Mouse (Mus musculus) heart, adult 2 months (tissue): ENCODE data around the gene Pnrc2. TPM values are rescaled to one million over a fixed set of nuclear protein-coding genes. Genes with fewer than 3 reads are reported as not detected.

Source experiments
- DNase-seq, 2 experiments: peaks; one replicate each; pipeline ENCODE4 v3.0.0; 2021
- H3K27ac ChIP-seq: fragments of 200-600 bp; 2 replicates; pipeline ENCODE4 v1.8.1; 2022
- H3K27me3 ChIP-seq: fragments of 200-500 bp; 2 replicates; pipeline ENCODE4 v1.6.1; 2012; ENCODE audit warnings: mild to moderate bottlenecking, low read length, inconsistent platforms, mixed read lengths; ENCODE audit not compliant: control insufficient read depth, insufficient read depth
- H3K36me3 ChIP-seq: fragments of 200-500 bp; 2 replicates; pipeline ENCODE4 v1.6.1; 2012; ENCODE audit warnings: low read length, inconsistent platforms; ENCODE audit not compliant: control insufficient read depth, insufficient read depth
- H3K4me1 ChIP-seq: fragments of 200-500 bp; 2 replicates; pipeline ENCODE4 v1.6.1; 2011; ENCODE audit warnings: low read length; ENCODE audit not compliant: control insufficient read depth, insufficient read depth
- H3K4me3 ChIP-seq: fragments of 200-600 bp; 2 replicates; pipeline ENCODE4 v1.8.1; 2022
- H3K79me2 ChIP-seq: fragments of 200-500 bp; replicated peaks from 2 replicates; pipeline ENCODE4 v1.6.1; 2012; ENCODE audit warnings: mild to moderate bottlenecking, inconsistent platforms, low read length, moderate library complexity, mixed read lengths; ENCODE audit not compliant: control insufficient read depth, insufficient read depth
- H3K9ac ChIP-seq: fragments of 200-500 bp; 2 replicates; pipeline ENCODE4 v1.6.1; 2012; ENCODE audit warnings: low read depth, mild to moderate bottlenecking, control low read depth, inconsistent platforms, low read length, mixed read lengths
- CTCF ChIP-seq: fragments of 200-600 bp; IDR thresholded peaks from 2 replicates; pipeline ENCODE4 v1.8.1; 2022; ENCODE audit warnings: antibody characterized with exemption, mild to moderate bottlenecking, moderate library complexity
- EP300 ChIP-seq: fragments of 200-500 bp; IDR thresholded peaks from 2 replicates; pipeline ENCODE4 v1.6.1; 2011; ENCODE audit warnings: low read depth, low read length, control low read depth; ENCODE audit not compliant: insufficient read depth
- POLR2A ChIP-seq: fragments of 200-500 bp; IDR thresholded peaks from 2 replicates; pipeline ENCODE4 v1.6.1; 2011; ENCODE audit warnings: mild to moderate bottlenecking, low read depth, low read length, control low read depth; ENCODE audit not compliant: insufficient read depth
- WGBS: fragments of 180-500 bp; shearing (Covaris S2); methylation state at CpG from one replicate; pipeline ENCODE4 v1.1.7; 2018; 5-methylcytosine and 5-hydroxymethylcytosine counted together
- intact Hi-C: fragments of 180-260 bp; cut with DNase I; formaldehyde crosslinking; loops from one replicate; pipeline ENCODE4 v1.15.1; 2025
- polyA plus RNA-seq: library from polyadenylated mRNA; depleted of rRNA; stranded (reverse); fragments of >200 nt; gene quantifications from 2 replicates; pipeline ENCODE4 v1.2.3, GENCODE M21; 2012
- total RNA-seq, 2 experiments: library from RNA; stranded (reverse); gene quantifications; 2 replicates each; pipeline ENCODE4 v1.2.3; 2021

Gene Pnrc2
- total and polyA plus RNA-seq, 3 experiments: 14.9 to 81.2 (median 58.8) TPM

- H3K27me3 ChIP-seq: no peaks in the 10 kb centered on the region
- H3K4me3 ChIP-seq: no peak overlapping the region
- H3K4me1 ChIP-seq: peaks cover 3% of the 10 kb centered on the region
- DNase-seq: no peak
- intact Hi-C loops: no loop called here
- H3K9ac ChIP-seq: no peak overlapping the region
- TF ChIP-seq POLR2A (no peak), CTCF (no peak)
- WGBS: 67% methylated on average over 3 of the region's 3 CpGs
- no peaks in the 10 kb centered on the region; the same call in 1 of the 2 replicates for H3K36me3 ChIP-seq
- no peak overlapping the region for H3K27ac ChIP-seq
- H3K79me2 ChIP-seq: no peaks in the 10 kb centered on the region
Measured at GRCm38 (mm10) chr4:135906633-135907032, 33.0 kb upstream of the Pnrc2 start.

GRCm38 (mm10) chr4:135904810-135905209 is 31.2 kb upstream of the Pnrc2 start:
- no peaks in the 10 kb centered on the region; the same call in 1 of the 2 replicates for H3K36me3 ChIP-seq
- WGBS: 59% methylated on average over 1 of the region's 1 CpGs
- no peak for DNase-seq
- TF ChIP-seq POLR2A: no peak
- no peak for TF ChIP-seq CTCF
- no peak for TF ChIP-seq EP300
- H3K79me2 ChIP-seq: no peaks in the 10 kb centered on the region
- no peaks in the 10 kb centered on the region for H3K27me3 ChIP-seq
- no peak overlapping the region for H3K4me3 ChIP-seq
- H3K27ac ChIP-seq: no peak overlapping the region
- intact Hi-C loops: no loop called here
- H3K4me1 ChIP-seq: peaks cover 2% of the 10 kb centered on the region
- no peak overlapping the region for H3K9ac ChIP-seq

- peaks cover 4% of the 10 kb centered on the region for H3K4me1 ChIP-seq
- H3K9ac ChIP-seq: no peak overlapping the region
- intact Hi-C loops: no loop called here
- H3K79me2 ChIP-seq: no peaks in the 10 kb centered on the region
- H3K27ac ChIP-seq: no peak overlapping the region
- no peaks in the 10 kb centered on the region for H3K36me3 ChIP-seq
- no peaks in the 10 kb centered on the region for H3K27me3 ChIP-seq
- H3K4me3 ChIP-seq: no peak overlapping the region
- no peak for DNase-seq
- WGBS: 61% methylated on average over 4 of the region's 4 CpGs
- TF ChIP-seq CTCF (no peak), EP300 (no peak), POLR2A (no peak)
Measured at GRCm38 (mm10) chr4:135902606-135903242, 29.1 kb upstream of the Pnrc2 start.

- Histone ChIP-seq H3K36me3 (no peaks in the 10 kb centered on the region), H3K4me3 (no peak overlapping the region), H3K27ac (no peak overlapping the region), H3K9ac (no peak overlapping the region), H3K4me1 (peaks cover 4% of the 10 kb centered on the region), H3K27me3 (no peaks in the 10 kb centered on the region), H3K79me2 (no peaks in the 10 kb centered on the region)
- intact Hi-C loops: no loop called here
- no peak for TF ChIP-seq POLR2A
- no peak for TF ChIP-seq EP300
- no peak for TF ChIP-seq CTCF
- 68% methylated on average over 5 of the region's 5 CpGs for WGBS
- DNase-seq: peak in 1 of 2 experiments; percentile 49
Measured at GRCm38 (mm10) chr4:135900008-135900407, 26.4 kb upstream of the Pnrc2 start.

- intact Hi-C loops: loop anchor here (10.0 kb wide), 1 partner anchor 256 kb away; no protein-coding TSS in a partner anchor
- TF ChIP-seq EP300 (no peak), CTCF (no peak), POLR2A (no peak)
- no peaks in the 10 kb centered on the region for H3K79me2 ChIP-seq
- no peak overlapping the region for H3K4me3 ChIP-seq
- H3K27ac ChIP-seq: no peak overlapping the region
- H3K27me3 ChIP-seq: no peaks in the 10 kb centered on the region
- H3K9ac ChIP-seq: no peak overlapping the region
- peaks cover 4% of the 10 kb centered on the region for H3K4me1 ChIP-seq
- DNase-seq: no peak
- WGBS: 90% methylated on average over 7 of the region's 7 CpGs
- no peaks in the 10 kb centered on the region for H3K36me3 ChIP-seq
Measured at GRCm38 (mm10) chr4:135899050-135899448, 25.4 kb upstream of the Pnrc2 start.

GRCm38 (mm10) chr4:135898380-135899049 is 24.9 kb upstream of the Pnrc2 start:
- Histone ChIP-seq H3K9ac (0 out of 2 replicates have a peak overlapping the region, but pooled peaks have one; percentile 5), H3K36me3 (no peaks in the 10 kb centered on the region)
- WGBS: 22% methylated on average over 9 of the region's 9 CpGs

More at GRCm38 (mm10) chr4:135898380-135899049, 24.9 kb upstream of the Pnrc2 start:
- DNase-seq: peak in 1 of 2 experiments; percentile 71
- Histone ChIP-seq H3K27me3 (no peaks in the 10 kb centered on the region), H3K4me1 (peaks cover 4% of the 10 kb centered on the region), H3K27ac (peak overlapping the region; percentile 36; the same call in 1 of the 2 replicates), H3K4me3 (no peak overlapping the region), H3K79me2 (no peaks in the 10 kb centered on the region)
- intact Hi-C loops: loop anchor here (10.0 kb wide), 1 partner anchor 256 kb away; no protein-coding TSS in a partner anchor
- 0 out of 2 replicates have a peak, but pooled peaks have one; percentile 40 for TF ChIP-seq POLR2A
- no peak for TF ChIP-seq CTCF
- peak; percentile 37; the same call in 1 of the 2 replicates for TF ChIP-seq EP300
